Mouse (Mus musculus) midbrain, embryonic 12.5 days (tissue): ENCODE results near the gene Arhgef10l. TPM values are rescaled to one million over a fixed set of nuclear protein-coding genes. Genes with fewer than 3 reads are reported as not detected.
A peak's percentile ranks its signal among the peaks of the same experiment; 100 is the strongest.

Source experiments
- ATAC-seq: fragments of 200-750 bp; cut with Nextera tagmentation; 2 replicates; pipeline ENCODE4 v1.8.0; 2017; ENCODE audit warnings: low read depth, moderate TSS enrichment, moderate library complexity; ENCODE audit not compliant: low FRiP score
- H3K27ac ChIP-seq: fragments of 300-500 bp; sonication (generic); replicated peaks from 2 replicates; pipeline ENCODE4 v1.5.1; 2016; ENCODE audit warnings: mild to moderate bottlenecking
- H3K27me3 ChIP-seq: fragments of 300-500 bp; sonication (generic); 2 replicates; pipeline ENCODE4 v1.6.1; 2016; ENCODE audit warnings: mild to moderate bottlenecking
- H3K36me3 ChIP-seq: fragments of 300-500 bp; sonication (generic); 2 replicates; pipeline ENCODE4 v1.6.1; 2016
- H3K4me1 ChIP-seq: fragments of 300-500 bp; sonication (generic); 2 replicates; pipeline ENCODE4 v1.6.1; 2016
- H3K4me2 ChIP-seq: fragments of 300-500 bp; sonication (generic); replicated peaks from 2 replicates; pipeline ENCODE4 v1.6.1; 2016; ENCODE audit warnings: mild to moderate bottlenecking, moderate library complexity
- H3K4me3 ChIP-seq: fragments of 300-500 bp; sonication (generic); 2 replicates; pipeline ENCODE4 v1.5.1; 2016; ENCODE audit warnings: mild to moderate bottlenecking
- H3K9ac ChIP-seq: fragments of 300-500 bp; sonication (generic); replicated peaks from 2 replicates; pipeline ENCODE4 v1.6.1; 2016; ENCODE audit warnings: mild to moderate bottlenecking, moderate library complexity
- H3K9me3 ChIP-seq: fragments of 300-500 bp; sonication (generic); 2 replicates; pipeline ENCODE4 v1.6.1; 2016; ENCODE audit warnings: mild to moderate bottlenecking
- whole genome bisulfite sequencing: fragments of 180-500 bp; shearing (Covaris S2); methylation state at CpG from one replicate; pipeline ENCODE4 v1.1.7; 2016; 5-methylcytosine and 5-hydroxymethylcytosine counted together
- polyA plus RNA-seq: library from polyadenylated mRNA; unstranded; fragments of >200 nt; fragmentation: Nextera tagmentation; extraction: Ambion mirVana; gene quantifications from 2 replicates; pipeline ENCODE4 v1.2.1, GENCODE M21; 2016

Gene Arhgef10l
- polyA plus RNA-seq, 1 experiment from 2014 or later: 36.5 TPM

DNA sequence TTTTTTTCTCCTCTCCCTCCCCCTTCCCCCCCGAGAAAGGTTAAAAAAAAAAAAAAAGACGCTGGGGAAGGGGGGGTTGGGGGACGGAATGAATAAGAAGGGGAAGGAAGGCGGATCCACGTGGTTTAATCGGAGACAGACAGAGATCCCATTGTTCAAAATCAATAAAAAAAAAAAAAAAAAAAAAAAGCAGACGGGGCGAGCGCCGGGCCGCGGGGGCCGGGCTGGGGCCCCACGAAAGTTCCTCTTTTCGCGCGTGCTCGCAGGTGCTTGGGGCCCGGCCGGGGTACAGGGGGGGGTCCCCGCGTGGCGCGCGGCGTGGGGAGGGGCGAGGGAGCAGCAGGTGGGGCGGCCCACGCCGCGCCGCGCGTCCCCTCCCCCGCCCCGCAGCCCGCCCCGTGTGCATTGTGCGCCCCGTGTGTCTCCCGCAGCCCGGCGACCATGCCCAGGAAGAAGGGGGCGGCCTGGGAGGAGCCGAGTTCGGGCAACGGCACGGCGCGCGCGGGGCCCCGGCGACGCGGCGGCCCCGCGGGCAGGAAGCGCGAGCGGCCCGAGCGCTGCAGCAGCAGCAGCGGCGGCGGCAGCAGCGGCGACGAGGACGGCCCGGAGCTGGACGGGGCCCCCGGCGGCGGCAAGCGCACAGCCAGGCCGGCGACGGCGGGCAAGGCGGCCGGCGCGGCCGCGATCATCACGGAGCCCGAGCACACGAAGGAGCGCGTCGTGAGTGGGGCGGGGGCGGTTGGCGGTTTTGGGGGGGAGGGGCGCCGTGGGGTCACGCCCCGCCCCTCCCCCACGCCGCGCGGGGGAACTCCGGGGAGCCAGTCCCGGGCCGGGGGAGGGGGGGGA is 36.1 kb upstream of the Arhgef10l start:
- Histone ChIP-seq H3K27me3 (peaks cover 33% of the 10 kb centered on the region), H3K4me3 (peak overlapping the region; percentile 97), H3K9me3 (no peaks in the 10 kb centered on the region), H3K4me2 (peak overlapping the region; percentile 82), H3K9ac (peak overlapping the region; percentile 99), H3K27ac (peak overlapping the region; percentile 100), H3K36me3 (peaks cover 26% of the 10 kb centered on the region), H3K4me1 (peaks cover 44% of the 10 kb centered on the region)
- under 1% methylated on average over 44 of the region's 107 CpGs for WGBS
- ATAC-seq: peak; percentile 35; the same call in 1 of the 2 replicates

GRCm38 (mm10) chr4:140701049-140701715 is 35.4 kb upstream of the Arhgef10l start:
- Histone ChIP-seq H3K4me1 (peaks cover 44% of the 10 kb centered on the region), H3K9me3 (no peaks in the 10 kb centered on the region), H3K9ac (peak overlapping the region; percentile 99), H3K4me2 (peak overlapping the region; percentile 82), H3K36me3 (peaks cover 18% of the 10 kb centered on the region), H3K4me3 (peak overlapping the region; percentile 97), H3K27me3 (peaks cover 33% of the 10 kb centered on the region), H3K27ac (peak overlapping the region; percentile 100)
- peak; percentile 69 for ATAC-seq
- 1% methylated on average over 61 of the region's 61 CpGs for WGBS

DNA sequence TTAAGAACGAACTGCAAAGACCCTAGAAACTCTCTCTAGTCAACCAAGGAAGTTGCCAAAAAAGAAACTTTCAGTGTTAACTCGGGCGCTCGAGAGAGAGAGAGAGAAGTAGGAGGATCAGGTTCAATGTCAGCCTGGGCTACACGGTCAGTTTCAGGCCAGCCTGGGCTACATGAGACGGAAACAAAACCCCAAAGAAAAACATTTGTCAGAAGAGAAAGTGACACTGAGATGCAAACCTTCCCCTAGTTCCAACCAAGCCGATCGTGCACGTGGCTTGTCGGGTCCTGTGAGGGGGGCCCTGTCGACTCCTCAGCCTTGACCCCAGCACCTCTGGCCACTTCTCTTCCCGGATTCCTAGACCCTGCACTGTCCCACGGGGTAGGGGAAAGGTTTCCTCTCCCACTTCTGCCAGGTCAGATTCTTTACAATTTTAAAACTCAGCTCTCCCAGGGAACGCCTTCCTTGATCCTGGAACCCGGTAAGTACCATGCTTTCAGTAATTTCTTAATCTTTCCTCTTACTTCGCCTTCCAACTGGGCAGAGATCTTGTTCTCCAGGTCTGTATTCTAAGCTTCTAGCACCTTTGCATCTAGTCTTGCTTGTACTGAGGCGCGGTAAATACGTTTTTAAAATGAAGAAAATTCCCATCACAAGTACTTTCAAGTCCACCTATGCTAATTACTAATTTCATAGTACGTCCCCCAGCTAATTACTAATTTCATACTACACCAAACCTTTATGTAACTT is 34.6 kb upstream of the Arhgef10l start, which contains the start of gene Rcc2:
TSS of gene Rcc2 (plus strand) at position 273 of the 750 bp plus-strand sequence.
- Histone ChIP-seq H3K27me3 (peaks cover 33% of the 10 kb centered on the region), H3K36me3 (peaks cover 11% of the 10 kb centered on the region), H3K4me1 (peaks cover 39% of the 10 kb centered on the region), H3K27ac (peak within 1 kb of the TSS; percentile 100), H3K9me3 (no peaks in the 10 kb centered on the region), H3K9ac (peak within 1 kb of the TSS; percentile 99), H3K4me2 (peak within 1 kb of the TSS; percentile 82), H3K4me3 (peak within 1 kb of the TSS; percentile 97)
- no peak for ATAC-seq
- 7% methylated on average over 20 of the region's 20 CpGs for WGBS

GRCm38 (mm10) chr4:140699441-140700127 is 33.8 kb upstream of the Arhgef10l start:
- Histone ChIP-seq H3K27ac (no peak overlapping the region), H3K9me3 (no peaks in the 10 kb centered on the region), H3K4me3 (peak overlapping the region; percentile 15; the same call in 1 of the 2 replicates), H3K4me2 (peak overlapping the region; percentile 82), H3K9ac (peak overlapping the region; percentile 28), H3K4me1 (peaks cover 30% of the 10 kb centered on the region), H3K27me3 (peaks cover 33% of the 10 kb centered on the region), H3K36me3 (peaks cover 4% of the 10 kb centered on the region; the same call in 1 of the 2 replicates)
- ATAC-seq: no peak
- 6% methylated on average over 29 of the region's 29 CpGs for WGBS

GRCm38 (mm10) chr4:140695675-140696585 is 30.1 kb upstream of the Arhgef10l start:
- Histone ChIP-seq H3K36me3 (no peaks in the 10 kb centered on the region), H3K4me2 (no peak overlapping the region), H3K9me3 (no peaks in the 10 kb centered on the region), H3K9ac (no peak overlapping the region), H3K4me3 (no peak overlapping the region), H3K27me3 (peaks cover 32% of the 10 kb centered on the region), H3K4me1 (peaks cover 13% of the 10 kb centered on the region), H3K27ac (no peak overlapping the region)
- 82% methylated on average over 14 of the region's 14 CpGs for WGBS
- no peak for ATAC-seq

GRCm38 (mm10) chr4:140695146-140695545 is 29.3 kb upstream of the Arhgef10l start:
- no peak for ATAC-seq
- peaks cover 27% of the 10 kb centered on the region for H3K27me3 ChIP-seq
- peaks cover 5% of the 10 kb centered on the region for H3K4me1 ChIP-seq
- H3K4me3 ChIP-seq: no peak overlapping the region
- H3K27ac ChIP-seq: no peak overlapping the region
- H3K9ac ChIP-seq: no peak overlapping the region
- H3K4me2 ChIP-seq: no peak overlapping the region
- WGBS: 66% methylated on average over 7 of the region's 7 CpGs
- H3K36me3 ChIP-seq: no peaks in the 10 kb centered on the region
- no peaks in the 10 kb centered on the region for H3K9me3 ChIP-seq

- no peak for ATAC-seq
- H3K9ac ChIP-seq: no peak overlapping the region
- WGBS: 26% methylated on average over 1 of the region's 1 CpGs
These were observed 28.8 kb upstream of the Arhgef10l start for GRCm38 (mm10) chr4:140694551-140695060.

GRCm38 (mm10) chr4:140693513-140693912 is 27.7 kb upstream of the Arhgef10l start:
- H3K4me1 ChIP-seq: no peaks in the 10 kb centered on the region
- no peak overlapping the region for H3K27ac ChIP-seq
- no peak overlapping the region for H3K4me3 ChIP-seq
- no peak overlapping the region for H3K9ac ChIP-seq
- H3K27me3 ChIP-seq: peaks cover 11% of the 10 kb centered on the region
- no peak for ATAC-seq
- WGBS: 84% methylated on average over 4 of the region's 4 CpGs
- no peaks in the 10 kb centered on the region for H3K36me3 ChIP-seq
- H3K9me3 ChIP-seq: no peaks in the 10 kb centered on the region
- no peak overlapping the region for H3K4me2 ChIP-seq

More at GRCm38 (mm10) chr4:140694551-140695060, 28.8 kb upstream of the Arhgef10l start:
- Histone ChIP-seq H3K4me3 (no peak overlapping the region), H3K4me1 (0 out of 2 replicates have a peak, but pooled peaks cover under 1% of the 10 kb centered on the region), H3K27ac (no peak overlapping the region), H3K27me3 (peaks cover 22% of the 10 kb centered on the region), H3K36me3 (no peaks in the 10 kb centered on the region), H3K4me2 (no peak overlapping the region), H3K9me3 (no peaks in the 10 kb centered on the region)

- Histone ChIP-seq H3K9ac (no peak overlapping the region), H3K9me3 (no peaks in the 10 kb centered on the region), H3K4me1 (0 out of 2 replicates have a peak, but pooled peaks cover 5% of the 10 kb centered on the region), H3K27ac (no peak overlapping the region), H3K4me2 (no peak overlapping the region), H3K36me3 (no peaks in the 10 kb centered on the region), H3K4me3 (no peak overlapping the region), H3K27me3 (0 out of 2 replicates have a peak, but pooled peaks cover 4% of the 10 kb centered on the region)
- WGBS: 72% methylated on average over 7 of the region's 7 CpGs
- no peak for ATAC-seq
These were observed 25.7 kb upstream of the Arhgef10l start for GRCm38 (mm10) chr4:140691481-140691880.

- Histone ChIP-seq H3K4me1 (0 out of 2 replicates have a peak, but pooled peaks cover 5% of the 10 kb centered on the region), H3K9me3 (no peaks in the 10 kb centered on the region), H3K4me2 (no peak overlapping the region), H3K27ac (no peak overlapping the region), H3K36me3 (no peaks in the 10 kb centered on the region), H3K9ac (no peak overlapping the region), H3K27me3 (peaks cover 13% of the 10 kb centered on the region; the same call in 1 of the 2 replicates), H3K4me3 (no peak overlapping the region)
- ATAC-seq: no peak
- 82% methylated on average over 16 of the region's 16 CpGs for WGBS
These were observed 24.3 kb upstream of the Arhgef10l start for GRCm38 (mm10) chr4:140689873-140690655.
